Mouse (Mus musculus) liver, embryonic 14.5 days (tissue): Measurements from ENCODE around the gene Cep128. TPM values are rescaled to one million over a fixed set of nuclear protein-coding genes. Genes with fewer than 3 reads are reported as not detected.
A peak's percentile ranks its signal among the peaks of the same experiment; 100 is the strongest.

Experiments
- ATAC-seq: fragments of 200-750 bp; cut with Nextera tagmentation; 2 replicates; pipeline ENCODE4 v1.8.0; 2017; ENCODE audit warnings: moderate number of reproducible peaks, mild to moderate bottlenecking, moderate library complexity; ENCODE audit not compliant: insufficient read depth
- DNase-seq, 3 experiments: peaks; one replicate each; pipeline ENCODE4 v3.0.0-alpha.2; 2012 to 2013; ENCODE audit warnings: low read depth in 3 of 3, low spot score in 3 of 3
- H3K27ac ChIP-seq: fragments of 300-500 bp; sonication (generic); 2 replicates; pipeline ENCODE4 v1.5.1; 2014; ENCODE audit warnings: moderate library complexity, mild to moderate bottlenecking, control low read depth, inconsistent platforms
- H3K27me3 ChIP-seq: fragments of 300-500 bp; sonication (generic); 2 replicates; pipeline ENCODE4 v1.6.1; 2014; ENCODE audit warnings: mild to moderate bottlenecking, low read length, moderate library complexity; ENCODE audit not compliant: control insufficient read depth, insufficient read depth
- H3K36me3 ChIP-seq: fragments of 300-500 bp; sonication (generic); replicated peaks from 2 replicates; pipeline ENCODE4 v1.6.1; 2014; ENCODE audit warnings: low read depth; ENCODE audit not compliant: control insufficient read depth, insufficient read depth
- H3K4me1 ChIP-seq, 2 experiments: fragments of 200-500 bp in 1 of 2; fragments of 300-500 bp in 1 of 2; sonication (generic) in 1 of 2; replicated peaks; 2 replicates each; pipeline ENCODE4 v1.6.1; 2012 to 2014; ENCODE audit warnings: antibody characterized with exemption in 1 of 2, inconsistent platforms in 1 of 2, low read length in 1 of 2; ENCODE audit not compliant: control insufficient read depth in 2 of 2, insufficient read depth in 2 of 2
- H3K4me2 ChIP-seq: fragments of 300-500 bp; sonication (generic); 2 replicates; pipeline ENCODE4 v1.6.1; 2014; ENCODE audit warnings: low read depth, mild to moderate bottlenecking, control low read depth, moderate library complexity
- H3K4me3 ChIP-seq, 2 experiments: fragments of 200-500 bp in 1 of 2; fragments of 300-500 bp in 1 of 2; sonication (generic) in 1 of 2; 2 replicates each; pipeline ENCODE4 v1.5.1; 2012 to 2014; ENCODE audit warnings: low read depth in 2 of 2, low read length in 2 of 2, mild to moderate bottlenecking in 2 of 2, control low read depth in 1 of 2, inconsistent platforms in 1 of 2, moderate library complexity in 1 of 2; ENCODE audit not compliant: insufficient read depth in 1 of 2
- H3K9ac ChIP-seq: fragments of 300-500 bp; sonication (generic); replicated peaks from 2 replicates; pipeline ENCODE4 v1.6.1; 2014; ENCODE audit warnings: mild to moderate bottlenecking, control low read depth, moderate library complexity
- H3K9me3 ChIP-seq: fragments of 300-500 bp; sonication (generic); 2 replicates; pipeline ENCODE4 v1.6.1; 2016; ENCODE audit warnings: low read length, mixed read lengths; ENCODE audit not compliant: control insufficient read depth
- CTCF ChIP-seq: IDR thresholded peaks from 2 replicates; pipeline ENCODE4 v1.5.1; 2016; ENCODE audit warnings: antibody characterized with exemption, low read depth, control low read depth
- EP300 ChIP-seq: IDR thresholded peaks from 2 replicates; pipeline ENCODE4 v1.6.1; 2016; ENCODE audit warnings: antibody characterized with exemption, low read depth
- WGBS: fragments of 180-500 bp; shearing (Covaris S2); extraction: QIAGEN DNeasy Blood & Tissue Kit; methylation state at CpG from one replicate; pipeline ENCODE4 v1.1.7; 2014; ENCODE audit not compliant: insufficient replicate concordance; 5-methylcytosine and 5-hydroxymethylcytosine counted together
- polyA plus RNA-seq, 2 experiments: library from polyadenylated mRNA; depleted of rRNA in 1 of 2; stranded (reverse) in 1 of 2; unstranded in 1 of 2; fragments of >200 nt; fragmentation: Nextera tagmentation in 1 of 2; extraction: Ambion mirVana in 1 of 2; gene quantifications; 2 replicates each; pipeline versions ENCODE4 v1.2.1 to v1.2.3; 2012 to 2014

Gene Cep128
- polyA plus RNA-seq, 2 experiments = 9.3 to 9.4 TPM

GRCm38 (mm10) chr12:91295436-91295835 lies 88.8 kb downstream of the Cep128 start:
- Histone ChIP-seq H3K27me3 (no peaks in the 10 kb centered on the region), H3K4me2 (peak overlapping the region; percentile 39), H3K27ac (peak overlapping the region; percentile 57), H3K4me1 (peaks cover 12 to 16% of the 10 kb centered on the region in 2 experiments), H3K36me3 (peaks cover 22% of the 10 kb centered on the region), H3K9ac (no peak overlapping the region), H3K9me3 (no peaks in the 10 kb centered on the region), H3K4me3 (no peak overlapping the region)
- ATAC-seq = peak; percentile 52
- WGBS = 77% methylated on average over 3 of the region's 3 CpGs
- DNase-seq = peak in 1 of 3 experiments; percentile 6
- no peak for TF ChIP-seq EP300
- TF ChIP-seq CTCF = no peak

GRCm38 (mm10) chr12:91273936-91274335 lies 110.3 kb downstream of the Cep128 start:
- H3K9me3 ChIP-seq = no peaks in the 10 kb centered on the region
- H3K27ac ChIP-seq = no peak overlapping the region
- DNase-seq = no peak
- H3K4me1 ChIP-seq = no peaks in the 10 kb centered on the region
- H3K9ac ChIP-seq = no peak overlapping the region
- no peak overlapping the region for H3K4me3 ChIP-seq
- 51% methylated on average over 2 of the region's 2 CpGs for WGBS
- no peaks in the 10 kb centered on the region for H3K36me3 ChIP-seq
- no peak overlapping the region for H3K4me2 ChIP-seq
- ATAC-seq = no peak
- H3K27me3 ChIP-seq = no peaks in the 10 kb centered on the region
- TF ChIP-seq EP300 (no peak), CTCF (no peak)

GRCm38 (mm10) chr12:91269634-91270033 lies 114.6 kb downstream of the Cep128 start:
- DNase-seq = no peak
- Histone ChIP-seq H3K4me3 (no peak overlapping the region), H3K9ac (no peak overlapping the region), H3K4me1 (no peaks in the 10 kb centered on the region), H3K36me3 (peaks cover 2% of the 10 kb centered on the region), H3K27ac (no peak overlapping the region), H3K27me3 (no peaks in the 10 kb centered on the region), H3K9me3 (no peaks in the 10 kb centered on the region), H3K4me2 (no peak overlapping the region)
- no peak for TF ChIP-seq EP300
- no peak for TF ChIP-seq CTCF
- WGBS = 73% methylated on average over 2 of the region's 2 CpGs
- no peak for ATAC-seq

GRCm38 (mm10) chr12:91268974-91269373 lies 115.2 kb downstream of the Cep128 start:
- WGBS = 44% methylated on average over 3 of the region's 3 CpGs
- DNase-seq (no peak), ATAC-seq (no peak)
- H3K9ac ChIP-seq = no peak overlapping the region
- no peaks in the 10 kb centered on the region for H3K27me3 ChIP-seq
- no peak overlapping the region for H3K27ac ChIP-seq
- H3K4me2 ChIP-seq = no peak overlapping the region
- no peak overlapping the region for H3K4me3 ChIP-seq
- H3K4me1 ChIP-seq = no peaks in the 10 kb centered on the region
- H3K36me3 ChIP-seq = peaks cover 2% of the 10 kb centered on the region
- no peaks in the 10 kb centered on the region for H3K9me3 ChIP-seq
- no peak for TF ChIP-seq EP300
- no peak for TF ChIP-seq CTCF

GRCm38 (mm10) chr12:91266014-91266413 lies 118.2 kb downstream of the Cep128 start:
- ATAC-seq (no peak), DNase-seq (no peak)
- Histone ChIP-seq H3K36me3 (peaks cover 2% of the 10 kb centered on the region), H3K4me1 (no peaks in the 10 kb centered on the region), H3K9ac (no peak overlapping the region), H3K27ac (no peak overlapping the region), H3K27me3 (no peaks in the 10 kb centered on the region), H3K4me3 (no peak overlapping the region), H3K4me2 (no peak overlapping the region), H3K9me3 (no peaks in the 10 kb centered on the region)
- TF ChIP-seq CTCF (no peak), EP300 (no peak)
- whole genome bisulfite sequencing = 80% methylated on average over 2 of the region's 2 CpGs
